Mouse (Mus musculus) testis, adult 2 months (tissue): ENCODE data around the gene Olfr508. TPM values are rescaled to one million over a fixed set of nuclear protein-coding genes. Genes with fewer than 3 reads are reported as not detected.
"Not testable (repeated sequence)": the region's sequence is repeated elsewhere in the genome, so short reads cannot be mapped to it uniquely, and the experiment has no call there.

Experiments
- H3K27ac ChIP-seq: fragments of 200-500 bp; 2 replicates; pipeline ENCODE4 v1.5.1; 2012; ENCODE audit warnings: low read depth, low read length; ENCODE audit not compliant: control insufficient read depth, insufficient read depth
- H3K27me3 ChIP-seq: fragments of 200-500 bp; 2 replicates; pipeline ENCODE4 v1.6.1; 2012; ENCODE audit warnings: mild to moderate bottlenecking, low read length, moderate library complexity; ENCODE audit not compliant: control insufficient read depth, insufficient read depth
- H3K36me3 ChIP-seq: fragments of 200-500 bp; 2 replicates; pipeline ENCODE4 v1.6.1; 2012; ENCODE audit warnings: mild to moderate bottlenecking, low read length; ENCODE audit not compliant: control insufficient read depth, insufficient read depth
- H3K4me1 ChIP-seq: fragments of 200-500 bp; 2 replicates; pipeline ENCODE4 v1.6.1; 2012; ENCODE audit warnings: low read length; ENCODE audit not compliant: control insufficient read depth, insufficient read depth
- H3K4me3 ChIP-seq: fragments of 200-500 bp; 2 replicates; pipeline ENCODE4 v1.5.1; 2012; ENCODE audit warnings: low read depth, mild to moderate bottlenecking, low read length, moderate library complexity, mixed read lengths; ENCODE audit not compliant: control insufficient read depth
- CTCF ChIP-seq: fragments of 200-500 bp; IDR thresholded peaks from 2 replicates; pipeline ENCODE4 v1.5.1; 2012; ENCODE audit warnings: low read depth, mild to moderate bottlenecking, inconsistent platforms, low read length, moderate library complexity; ENCODE audit not compliant: control insufficient read depth, insufficient read depth, insufficient replicate concordance
- POLR2A ChIP-seq: fragments of 200-500 bp; IDR thresholded peaks from 2 replicates; pipeline ENCODE4 v1.6.1; 2012; ENCODE audit warnings: low read depth, mild to moderate bottlenecking, inconsistent platforms, low read length, moderate library complexity; ENCODE audit not compliant: control insufficient read depth
- polyA plus RNA-seq: library from polyadenylated mRNA; depleted of rRNA; stranded (reverse); fragments of >200 nt; gene quantifications from 2 replicates; pipeline ENCODE4 v1.2.3, GENCODE M21; 2012; rRNA removed

Gene Olfr508
- not detected in 2 replicates for polyA plus RNA-seq

DNA sequence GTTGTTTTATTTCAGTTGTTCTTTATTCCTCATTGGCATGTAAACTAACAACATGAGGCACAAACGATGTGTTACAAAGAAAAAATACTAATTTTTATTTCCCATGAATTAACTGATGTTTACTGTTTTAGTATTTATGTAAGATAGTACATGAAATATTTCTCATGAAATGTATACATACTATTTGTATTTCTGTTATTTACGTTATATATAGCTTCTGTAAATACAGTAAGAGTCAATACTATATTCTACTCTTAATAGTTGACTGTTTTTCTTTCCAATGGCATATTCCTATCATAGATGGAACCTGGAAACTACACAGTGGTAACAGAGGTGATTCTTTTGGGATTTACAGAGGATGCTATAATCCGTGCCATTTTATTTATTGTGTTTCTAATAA, at the start of gene Olfr508:
Gene Olfr508, plus strand, starts transcription at position 301 of the 400 bp plus-strand sequence.
- H3K4me1 ChIP-seq, result no peaks in the 10 kb centered on the region
- no peaks in the 10 kb centered on the region for H3K27me3 ChIP-seq

DNA sequence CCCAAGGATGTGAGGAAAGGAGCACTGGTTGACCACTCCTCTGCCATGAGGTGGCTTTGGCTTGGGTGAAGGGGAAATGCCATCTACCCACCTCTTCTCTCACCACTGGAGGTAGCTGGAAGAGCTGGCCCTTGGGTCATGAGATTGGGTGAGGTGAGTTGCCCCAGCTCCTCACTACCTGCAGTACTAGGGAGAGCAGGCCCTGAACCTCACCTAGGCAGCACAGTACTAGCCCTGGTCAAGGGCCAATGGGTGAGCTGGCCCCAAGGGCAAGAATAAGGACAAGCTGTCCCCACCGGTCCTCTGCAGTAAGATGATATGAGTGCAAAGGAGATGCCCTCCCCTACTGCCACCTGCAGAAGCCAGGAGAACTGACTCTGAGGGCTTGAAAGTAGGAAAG, 40.0 kb upstream of the Olfr508 start:
- no peak for TF ChIP-seq CTCF
- TF ChIP-seq POLR2A, result no peak

More for the DNA sequence above, at the start of gene Olfr508:
- H3K36me3 ChIP-seq, result no peaks in the 10 kb centered on the region
- no peak within 1 kb of the TSS for H3K27ac ChIP-seq
- no peak within 1 kb of the TSS for H3K4me3 ChIP-seq
- TF ChIP-seq CTCF (no peak), POLR2A (no peak)

DNA sequence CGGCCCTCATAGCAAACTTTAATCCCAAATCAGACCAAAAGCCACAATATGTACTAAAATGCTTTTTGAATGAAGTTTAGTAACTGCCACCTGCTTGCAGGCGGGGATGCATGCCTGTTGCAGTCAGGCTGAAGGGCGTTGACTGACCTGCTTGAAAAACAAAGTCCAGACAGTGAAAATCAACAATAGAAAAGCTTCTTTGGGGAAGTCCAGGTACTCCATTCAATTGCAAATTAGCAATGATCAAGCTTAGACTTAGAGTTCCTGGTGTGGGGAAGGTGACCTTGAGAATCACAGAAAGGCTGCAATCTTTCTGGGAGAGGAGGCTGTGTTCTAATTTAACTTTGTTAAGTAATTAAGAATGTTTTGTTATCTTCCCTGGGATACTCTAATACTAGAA, 27.9 kb upstream of the Olfr508 start:
- not testable (repeated sequence) for H3K4me1 ChIP-seq, H3K27ac ChIP-seq, H3K4me3 ChIP-seq, H3K27me3 ChIP-seq, H3K36me3 ChIP-seq

More for the DNA sequence above, 40.0 kb upstream of the Olfr508 start:
- Histone ChIP-seq H3K36me3 (no peaks in the 10 kb centered on the region), H3K27me3 (no peaks in the 10 kb centered on the region), H3K4me1 (no peaks in the 10 kb centered on the region), H3K4me3 (no peak overlapping the region), H3K27ac (no peak overlapping the region)

DNA sequence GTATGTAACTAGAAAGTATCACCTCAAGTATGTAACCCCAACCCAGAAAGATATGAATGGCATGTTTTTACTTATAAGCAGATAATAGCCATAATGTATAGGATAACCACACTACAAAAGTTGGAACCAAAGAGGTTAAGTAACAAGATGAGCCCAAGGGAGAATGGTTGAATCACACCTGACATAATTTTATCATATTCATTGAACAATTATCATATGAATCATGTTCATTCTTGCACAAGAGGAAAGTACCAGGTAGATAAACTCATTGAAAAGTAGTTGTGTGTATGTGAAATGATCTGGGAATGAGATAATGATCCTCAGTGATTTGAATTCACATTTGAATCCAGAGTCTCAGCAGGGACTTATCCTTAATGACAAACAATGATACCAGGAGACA, 19.3 kb upstream of the Olfr508 start, which contains the start of gene Olfr506:
Gene Olfr506, plus strand, starts transcription at position 301 of the 400 bp plus-strand sequence.
- H3K4me1 ChIP-seq, result no peaks in the 10 kb centered on the region
- TF ChIP-seq POLR2A (no peak), CTCF (no peak)
- H3K27ac ChIP-seq, result no peak within 1 kb of the TSS
- H3K4me3 ChIP-seq, result no peak within 1 kb of the TSS
- H3K27me3 ChIP-seq, result no peaks in the 10 kb centered on the region
- H3K36me3 ChIP-seq, result no peaks in the 10 kb centered on the region

DNA sequence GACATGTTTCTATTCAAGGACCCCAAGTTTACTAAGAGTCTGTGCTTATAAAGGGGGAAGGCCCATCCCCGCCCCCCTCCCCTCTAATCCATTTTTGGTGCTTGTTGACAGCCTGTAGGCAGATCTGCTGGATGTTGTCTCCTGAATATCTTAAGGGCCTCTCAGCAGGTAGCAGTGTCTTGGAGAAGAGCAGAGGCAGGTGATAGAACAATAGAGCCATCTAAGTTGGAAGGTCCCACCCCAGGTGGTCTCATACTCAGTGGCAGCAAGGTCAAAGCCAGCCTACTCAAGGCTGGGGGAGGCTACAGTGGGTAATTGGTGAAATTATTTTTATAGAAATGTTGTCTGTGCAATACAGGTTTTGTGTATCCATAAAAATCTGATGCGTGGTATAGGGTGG, 15.7 kb upstream of the Olfr508 start:
- Histone ChIP-seq H3K27me3 (no peaks in the 10 kb centered on the region), H3K4me3 (no peak overlapping the region), H3K4me1 (no peaks in the 10 kb centered on the region), H3K36me3 (no peaks in the 10 kb centered on the region), H3K27ac (no peak overlapping the region)
- TF ChIP-seq POLR2A (no peak), CTCF (no peak)

DNA sequence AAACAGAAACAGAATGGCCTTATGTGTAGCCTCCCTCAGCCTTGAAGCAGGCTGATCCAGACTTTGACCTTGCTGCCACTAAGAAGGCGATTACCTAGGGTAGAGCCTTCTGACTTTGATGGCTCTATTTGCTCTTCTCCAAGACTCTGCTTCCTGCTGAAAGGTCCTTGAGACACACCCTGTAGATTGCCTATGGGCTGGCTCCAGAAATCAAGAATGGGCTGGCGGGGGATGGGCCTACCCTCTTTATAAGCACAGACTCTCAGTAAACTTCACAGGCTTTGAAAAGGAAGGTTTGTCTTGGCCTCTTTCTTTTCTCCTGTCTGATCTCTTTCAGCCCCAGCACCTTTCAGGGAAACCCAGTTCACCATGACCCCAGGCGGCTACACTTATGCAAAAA, 13.0 kb upstream of the Olfr508 start:
- not testable (repeated sequence) for H3K4me3 ChIP-seq, H3K36me3 ChIP-seq, H3K27ac ChIP-seq, H3K27me3 ChIP-seq, H3K4me1 ChIP-seq

DNA sequence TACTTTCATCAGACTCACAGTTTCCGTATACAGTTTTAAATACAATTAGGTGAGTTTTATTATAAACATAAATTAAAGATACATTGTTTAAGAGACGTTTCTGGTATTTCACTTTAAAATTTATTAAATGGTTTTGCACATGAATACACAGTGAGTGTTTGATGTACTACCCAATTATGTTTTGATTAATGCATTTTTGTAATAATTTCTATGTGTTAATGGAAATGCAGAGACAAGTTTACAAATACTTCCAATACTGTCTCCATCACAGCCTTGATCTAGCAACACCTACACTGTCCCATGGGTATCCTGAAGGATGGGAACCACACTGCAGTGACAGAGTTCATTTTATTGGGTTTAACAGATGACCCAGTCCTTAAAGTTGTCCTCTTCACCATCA, 8.3 kb upstream of the Olfr508 start, which contains the start of gene Olfr507:
Gene Olfr507, plus strand, starts transcription at position 301 of the 400 bp plus-strand sequence.
- Histone ChIP-seq H3K4me1 (no peaks in the 10 kb centered on the region), H3K36me3 (no peaks in the 10 kb centered on the region), H3K27me3 (no peaks in the 10 kb centered on the region), H3K27ac (no peak within 1 kb of the TSS), H3K4me3 (no peak within 1 kb of the TSS)
- TF ChIP-seq CTCF, result no peak
- no peak for TF ChIP-seq POLR2A

DNA sequence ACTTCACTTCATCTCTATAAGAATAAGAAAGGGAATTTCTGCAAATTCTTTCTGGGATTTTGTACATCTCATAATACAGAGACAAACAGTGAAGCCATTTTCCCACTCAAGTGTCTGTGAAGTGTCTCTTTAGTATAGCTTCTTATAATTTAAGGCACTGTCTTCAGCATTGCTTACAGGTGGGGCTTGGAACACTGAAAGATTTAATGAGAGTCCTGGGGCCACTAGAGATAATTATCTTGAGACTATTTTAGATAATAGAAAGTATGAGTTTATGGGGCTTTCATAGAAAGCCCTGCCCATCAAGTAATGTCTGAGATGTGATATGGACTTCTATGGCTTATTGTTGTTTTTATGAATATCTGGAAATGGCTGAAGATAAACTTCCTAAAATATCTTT, 22.0 kb downstream of the Olfr508 start, which contains the start of gene Olfr509:
Gene Olfr509, minus strand, starts transcription at position 101 of the 400 bp plus-strand sequence.
- Histone ChIP-seq H3K4me3 (no peak within 1 kb of the TSS), H3K27ac (no peak within 1 kb of the TSS), H3K27me3 (no peaks in the 10 kb centered on the region), H3K36me3 (no peaks in the 10 kb centered on the region), H3K4me1 (no peaks in the 10 kb centered on the region)
- no peak for TF ChIP-seq CTCF
- no peak for TF ChIP-seq POLR2A
